Mouse (Mus musculus): ENCODE measurements at regions not wholly inside any gene's neighbourhood (a gene's known extent, or its start where the extent isn't known, plus 50 kb on each side); places are given as distances from the start of the nearest gene placed in this dataset.
A peak's percentile ranks its signal among the peaks of the same experiment; 100 is the strongest.

DNA sequence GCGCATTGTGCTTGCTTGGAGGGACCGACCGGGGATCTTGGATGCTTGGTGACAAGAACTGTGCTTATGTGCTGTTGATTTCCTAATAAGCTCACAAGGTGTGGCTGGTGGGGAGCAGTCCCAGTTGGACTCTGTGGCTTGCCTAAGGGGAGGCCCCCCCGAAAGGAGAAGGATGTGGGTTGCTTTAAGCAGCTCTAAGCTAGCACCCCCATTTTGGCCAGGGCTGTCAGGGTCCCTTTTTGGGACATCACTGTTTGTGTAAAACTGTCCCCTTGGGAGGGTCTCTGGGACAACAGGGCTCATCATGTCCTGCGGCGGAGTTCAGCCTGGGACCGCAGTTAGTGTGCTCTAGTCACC is 51.4 kb upstream of the Eef2kmt start:
- H3K36me3 ChIP-seq (ENCODE audit: control insufficient read depth, insufficient read depth, low read length): no peaks in the 10 kb centered on the region
- H3K27ac ChIP-seq (ENCODE audit: low read length): no peak overlapping the region
- peaks cover 6% of the 10 kb centered on the region for H3K27me3 ChIP-seq (ENCODE audit: control insufficient read depth, insufficient read depth, low read length)
- peak overlapping the region; percentile 38 for H3K4me3 ChIP-seq (replicated peaks; ENCODE audit: low read length)
- no peaks in the 10 kb centered on the region for H3K9me3 ChIP-seq (replicated peaks; ENCODE audit: control insufficient read depth, low read length)
- H3K4me1 ChIP-seq (ENCODE audit: control insufficient read depth, insufficient read depth, low read length): no peaks in the 10 kb centered on the region
- peak overlapping the region; percentile 65 for H3K4me2 ChIP-seq (ENCODE audit: low read depth, low read length)
- ATAC-seq (ENCODE audit: insufficient read depth, low FRiP score): no peak
- 67% methylated on average over 7 of the region's 7 CpGs for WGBS
- peak overlapping the region; percentile 59; the same call in 1 of the 2 replicates for H3K9ac ChIP-seq (ENCODE audit: low read length)

DNA sequence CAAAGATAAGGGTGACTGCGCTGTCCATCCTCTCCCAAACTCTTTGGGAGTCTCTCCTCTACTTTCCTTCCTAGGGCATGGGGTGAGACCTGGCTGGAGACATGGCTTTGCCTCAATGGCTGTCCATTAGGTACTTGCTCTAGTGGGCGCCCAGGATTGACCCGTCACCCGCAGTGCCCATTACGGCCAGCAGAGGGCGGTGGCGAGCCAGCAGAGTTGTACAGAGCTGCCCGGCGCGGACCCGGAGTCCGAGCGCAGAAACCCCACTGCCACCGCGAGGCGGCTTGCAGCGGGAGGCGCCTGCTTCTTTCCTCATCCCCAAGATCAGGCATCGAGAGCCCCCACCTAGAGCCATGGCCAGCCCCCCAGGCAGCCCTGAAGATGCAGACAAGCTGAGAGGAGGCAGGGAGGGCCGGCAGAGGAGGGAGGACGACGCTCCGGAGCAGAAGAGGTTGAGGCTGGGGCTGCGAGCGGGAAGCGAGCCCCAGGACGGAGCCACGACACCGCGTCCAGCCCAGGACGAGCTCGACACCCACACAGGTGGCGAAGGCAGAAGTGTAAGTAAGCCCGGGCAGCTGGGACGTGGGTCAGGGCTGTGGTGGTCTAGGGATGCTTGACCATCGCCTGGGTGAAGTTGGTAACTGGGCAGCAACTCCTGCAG is 50.9 kb upstream of the Eef2kmt start:
- ATAC-seq (ENCODE audit: insufficient read depth, low FRiP score): peak; percentile 75; the same call in 1 of the 2 replicates
- WGBS: 2% methylated on average over 36 of the region's 36 CpGs

More for the DNA sequence above, 50.9 kb upstream of the Eef2kmt start:
- Histone ChIP-seq H3K4me1 (ENCODE audit: control insufficient read depth, insufficient read depth, low read length) (no peaks in the 10 kb centered on the region), H3K4me3 (replicated peaks; ENCODE audit: low read length) (peak overlapping the region; percentile 38), H3K9ac (ENCODE audit: low read length) (peak overlapping the region; percentile 59), H3K4me2 (ENCODE audit: low read depth, low read length) (peak overlapping the region; percentile 65), H3K36me3 (ENCODE audit: control insufficient read depth, insufficient read depth, low read length) (no peaks in the 10 kb centered on the region), H3K27ac (ENCODE audit: low read length) (no peak overlapping the region), H3K9me3 (replicated peaks; ENCODE audit: control insufficient read depth, low read length) (no peaks in the 10 kb centered on the region), H3K27me3 (ENCODE audit: control insufficient read depth, insufficient read depth, low read length) (peaks cover 6% of the 10 kb centered on the region)
